Mouse (Mus musculus) neural tube, embryonic 13.5 days (tissue): Measurements from ENCODE around the gene Olfr1424. TPM values are rescaled to one million over a fixed set of nuclear protein-coding genes. Genes with fewer than 3 reads are reported as not detected.
A peak's percentile ranks its signal among the peaks of the same experiment; 100 is the strongest.

ENCODE experiments used
- ATAC-seq: fragments of 200-750 bp; cut with Nextera tagmentation; 2 replicates; pipeline ENCODE4 v1.8.0; 2017; ENCODE audit warnings: low read depth, mild to moderate bottlenecking, moderate TSS enrichment, moderate library complexity
- H3K27ac ChIP-seq: fragments of 300-500 bp; sonication (generic); replicated peaks from 2 replicates; pipeline ENCODE4 v1.5.1; 2015; ENCODE audit warnings: moderate library complexity, mild to moderate bottlenecking, inconsistent platforms
- H3K27me3 ChIP-seq: fragments of 300-500 bp; sonication (generic); 2 replicates; pipeline ENCODE4 v1.6.1; 2015; ENCODE audit warnings: mild to moderate bottlenecking, inconsistent platforms
- H3K36me3 ChIP-seq: fragments of 300-500 bp; sonication (generic); 2 replicates; pipeline ENCODE4 v1.6.1; 2015; ENCODE audit warnings: mild to moderate bottlenecking, inconsistent platforms
- H3K4me1 ChIP-seq: fragments of 300-500 bp; sonication (generic); replicated peaks from 2 replicates; pipeline ENCODE4 v1.6.1; 2015; ENCODE audit warnings: inconsistent platforms
- H3K4me2 ChIP-seq: fragments of 300-500 bp; sonication (generic); 2 replicates; pipeline ENCODE4 v1.6.1; 2015; ENCODE audit warnings: inconsistent platforms, mild to moderate bottlenecking, moderate library complexity
- H3K4me3 ChIP-seq: fragments of 300-500 bp; sonication (generic); 2 replicates; pipeline ENCODE4 v1.5.1; 2015; ENCODE audit warnings: mild to moderate bottlenecking, inconsistent platforms
- H3K9ac ChIP-seq: fragments of 300-500 bp; sonication (generic); 2 replicates; pipeline ENCODE4 v1.6.1; 2015; ENCODE audit warnings: moderate library complexity, mild to moderate bottlenecking, inconsistent platforms
- H3K9me3 ChIP-seq: fragments of 300-500 bp; sonication (generic); 2 replicates; pipeline ENCODE4 v1.6.1; 2016; ENCODE audit warnings: inconsistent platforms
- WGBS: fragments of 180-500 bp; shearing (Covaris S2); methylation state at CpG from one replicate; pipeline ENCODE4 v1.1.7; 2015; 5-methylcytosine and 5-hydroxymethylcytosine counted together
- polyA plus RNA-seq: library from polyadenylated mRNA; unstranded; fragments of >200 nt; fragmentation: Nextera tagmentation; extraction: Ambion mirVana; gene quantifications from 2 replicates; pipeline ENCODE4 v1.2.1, GENCODE M21; 2015

The Olfr1424 gene
- polyA plus RNA-seq, 1 experiment from 2014 or later, result not detected

- Histone ChIP-seq H3K4me3 (no peak overlapping the region), H3K9ac (no peak overlapping the region), H3K9me3 (no peaks in the 10 kb centered on the region), H3K27ac (no peak overlapping the region), H3K4me1 (peaks cover 3% of the 10 kb centered on the region; the same call in 1 of the 2 replicates), H3K4me2 (no peak overlapping the region), H3K27me3 (no peaks in the 10 kb centered on the region), H3K36me3 (no peaks in the 10 kb centered on the region)
- 69% methylated on average over 4 of the region's 4 CpGs for WGBS
- ATAC-seq, result no peak
Observed at GRCm38 (mm10) chr19:12016192-12016591, 46.3 kb downstream of the Olfr1424 start.

- H3K27me3 ChIP-seq, result no peaks in the 10 kb centered on the region
- H3K9ac ChIP-seq, result no peak overlapping the region
- H3K4me2 ChIP-seq, result no peak overlapping the region
- no peak for ATAC-seq
- no peaks in the 10 kb centered on the region for H3K9me3 ChIP-seq
- no peak overlapping the region for H3K4me3 ChIP-seq
- no peaks in the 10 kb centered on the region for H3K36me3 ChIP-seq
- H3K4me1 ChIP-seq, result peaks cover 3% of the 10 kb centered on the region; the same call in 1 of the 2 replicates
- 73% methylated on average over 8 of the region's 8 CpGs for WGBS
- H3K27ac ChIP-seq, result no peak overlapping the region
Observed at GRCm38 (mm10) chr19:12015708-12016107, 46.8 kb downstream of the Olfr1424 start.

GRCm38 (mm10) chr19:12013228-12013627 lies 49.3 kb downstream of the Olfr1424 start:
- Histone ChIP-seq H3K9me3 (no peaks in the 10 kb centered on the region), H3K4me3 (peak overlapping the region; percentile 63), H3K27ac (no peak overlapping the region), H3K4me1 (peaks cover 3% of the 10 kb centered on the region; the same call in 1 of the 2 replicates), H3K36me3 (no peaks in the 10 kb centered on the region), H3K9ac (peak overlapping the region; percentile 57), H3K27me3 (no peaks in the 10 kb centered on the region), H3K4me2 (peak overlapping the region; percentile 69)
- ATAC-seq, result no peak
- under 1% methylated on average over 12 of the region's 12 CpGs for WGBS

- WGBS, result 1% methylated on average over 10 of the region's 10 CpGs
- no peaks in the 10 kb centered on the region for H3K36me3 ChIP-seq
- H3K4me1 ChIP-seq, result peaks cover 5% of the 10 kb centered on the region
- no peaks in the 10 kb centered on the region for H3K27me3 ChIP-seq
- ATAC-seq, result no peak
- H3K9ac ChIP-seq, result peak overlapping the region; percentile 57
- no peaks in the 10 kb centered on the region for H3K9me3 ChIP-seq
- peak overlapping the region; percentile 69 for H3K4me2 ChIP-seq
- H3K27ac ChIP-seq, result no peak overlapping the region
- H3K4me3 ChIP-seq, result peak overlapping the region; percentile 63
Observed at GRCm38 (mm10) chr19:12012615-12013014, 49.9 kb downstream of the Olfr1424 start.

DNA sequence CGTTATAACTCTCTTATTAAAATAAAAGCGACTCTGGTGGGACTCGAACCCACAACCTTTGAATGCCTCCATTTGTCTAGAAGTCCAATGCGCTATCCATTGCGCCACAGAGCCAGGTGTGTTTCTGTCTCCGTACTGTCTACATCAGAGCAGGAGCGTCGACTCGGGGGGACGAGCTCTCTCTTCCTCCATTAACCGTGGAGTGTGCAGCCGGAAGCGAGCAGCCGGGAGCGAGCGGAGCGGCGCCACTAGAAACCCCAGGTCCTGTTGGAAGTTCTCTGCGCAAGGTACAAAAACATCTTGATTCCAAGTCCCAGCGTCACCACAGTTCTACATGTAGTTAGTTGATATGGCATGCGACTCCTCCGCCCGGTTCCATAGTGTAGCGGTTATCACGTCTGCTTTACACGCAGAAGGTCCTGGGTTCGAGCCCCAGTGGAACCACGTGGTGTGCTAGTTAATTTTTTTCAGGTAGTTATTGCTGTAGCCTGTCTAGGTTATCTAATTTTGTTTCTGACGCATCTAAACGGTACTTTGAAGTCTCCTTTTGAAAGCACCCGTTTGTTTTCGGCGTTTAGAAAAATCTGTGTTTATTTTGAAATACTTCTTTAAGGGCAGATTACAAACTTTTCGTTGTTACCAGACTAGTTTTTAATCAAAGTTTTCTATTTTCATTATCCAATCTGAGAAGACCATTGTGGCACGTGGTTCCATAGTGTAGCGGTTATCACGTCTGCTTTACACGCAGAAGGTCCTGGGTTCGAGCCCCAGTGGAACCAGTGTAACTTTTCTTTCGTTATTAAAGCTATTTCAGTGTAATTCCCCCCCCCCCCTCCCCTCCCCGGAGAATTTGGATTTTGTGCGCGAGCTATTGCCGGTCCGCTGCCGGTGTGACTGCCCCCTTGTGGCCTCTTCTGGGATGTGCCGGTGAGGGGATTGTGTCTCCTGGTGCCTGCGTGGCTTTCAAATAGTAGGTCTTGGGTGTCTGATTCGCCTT lies 50.6 kb downstream of the Olfr1424 start:
- H3K4me2 ChIP-seq, result peak overlapping the region; percentile 69
- H3K9me3 ChIP-seq, result no peaks in the 10 kb centered on the region
- H3K27me3 ChIP-seq, result no peaks in the 10 kb centered on the region
- no peaks in the 10 kb centered on the region for H3K36me3 ChIP-seq
- H3K27ac ChIP-seq, result peak overlapping the region; percentile 92
- ATAC-seq, result peak; percentile 82
- peaks cover 12% of the 10 kb centered on the region for H3K4me1 ChIP-seq
- H3K9ac ChIP-seq, result peak overlapping the region; percentile 62
- WGBS, result under 1% methylated on average over 49 of the region's 49 CpGs
- peak overlapping the region; percentile 63 for H3K4me3 ChIP-seq

DNA sequence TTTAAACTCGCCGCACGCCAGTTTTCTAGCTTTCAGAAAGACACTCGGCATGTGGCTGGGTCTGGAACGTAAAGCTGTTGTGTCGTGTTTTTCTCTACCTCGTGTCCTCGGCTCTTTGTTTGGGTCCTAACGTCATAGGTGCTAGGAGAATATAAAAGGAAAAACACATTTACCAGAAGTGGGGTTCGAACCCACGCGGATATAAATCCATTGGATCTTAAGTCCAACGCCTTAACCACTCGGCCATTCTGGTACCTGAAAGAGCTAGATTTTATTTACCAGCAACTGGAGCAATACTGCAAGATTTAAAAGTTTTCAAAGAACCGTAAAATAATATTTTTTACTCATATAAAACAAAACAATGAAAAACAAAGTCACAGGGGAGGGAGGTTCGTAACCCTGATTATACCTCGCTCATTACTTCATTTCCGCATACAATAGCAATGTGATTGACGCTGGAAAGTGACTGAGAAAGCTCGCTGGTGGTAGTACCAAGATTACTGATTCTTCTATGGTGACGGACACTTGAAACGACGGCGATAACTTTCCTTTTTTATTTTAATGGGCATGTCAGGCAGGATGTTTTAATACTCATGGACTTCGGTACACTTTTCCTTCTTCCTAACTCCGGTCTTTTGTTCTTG lies 51.4 kb downstream of the Olfr1424 start:
- H3K9ac ChIP-seq, result peak overlapping the region; percentile 87
- under 1% methylated on average over 26 of the region's 26 CpGs for WGBS

DNA sequence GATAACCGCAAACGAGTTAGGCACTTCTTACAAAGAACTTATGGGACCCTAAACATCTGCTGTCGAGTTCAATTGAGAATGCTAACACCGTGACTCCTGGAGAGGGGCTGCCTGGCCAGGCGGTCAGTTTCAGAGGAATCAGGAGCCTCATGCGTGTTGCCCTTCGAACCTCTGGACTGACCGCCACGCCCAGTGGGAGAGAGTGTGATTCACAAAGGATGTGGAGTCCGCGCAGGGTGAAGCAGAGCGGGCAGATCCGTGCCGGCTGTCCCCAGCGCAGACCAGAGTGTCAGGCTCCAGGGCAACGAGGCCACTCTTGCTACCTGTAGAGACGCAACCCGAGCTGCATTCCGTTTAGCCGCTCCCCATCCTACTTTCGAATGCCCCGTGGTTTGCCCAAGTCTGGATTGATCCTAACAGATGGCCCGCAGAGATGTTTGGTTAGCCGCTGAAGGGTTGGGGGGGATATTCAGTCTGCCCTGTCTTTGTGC lies 52.2 kb downstream of the Olfr1424 start:
- H3K9me3 ChIP-seq, result no peaks in the 10 kb centered on the region
- H3K4me2 ChIP-seq, result peak overlapping the region; percentile 69
- peaks cover 18% of the 10 kb centered on the region for H3K4me1 ChIP-seq
- ATAC-seq, result peak; percentile 40
- peak overlapping the region; percentile 87 for H3K9ac ChIP-seq
- H3K27ac ChIP-seq, result peak overlapping the region; percentile 92
- H3K4me3 ChIP-seq, result peak overlapping the region; percentile 63
- WGBS, result under 1% methylated on average over 24 of the region's 24 CpGs
- H3K27me3 ChIP-seq, result no peaks in the 10 kb centered on the region
- no peaks in the 10 kb centered on the region for H3K36me3 ChIP-seq

More for the DNA sequence above, 51.4 kb downstream of the Olfr1424 start:
- Histone ChIP-seq H3K27me3 (no peaks in the 10 kb centered on the region), H3K4me3 (peak overlapping the region; percentile 63), H3K4me1 (peaks cover 18% of the 10 kb centered on the region), H3K4me2 (peak overlapping the region; percentile 69), H3K27ac (peak overlapping the region; percentile 92), H3K9me3 (no peaks in the 10 kb centered on the region), H3K36me3 (no peaks in the 10 kb centered on the region)
- ATAC-seq, result peak; percentile 74

DNA sequence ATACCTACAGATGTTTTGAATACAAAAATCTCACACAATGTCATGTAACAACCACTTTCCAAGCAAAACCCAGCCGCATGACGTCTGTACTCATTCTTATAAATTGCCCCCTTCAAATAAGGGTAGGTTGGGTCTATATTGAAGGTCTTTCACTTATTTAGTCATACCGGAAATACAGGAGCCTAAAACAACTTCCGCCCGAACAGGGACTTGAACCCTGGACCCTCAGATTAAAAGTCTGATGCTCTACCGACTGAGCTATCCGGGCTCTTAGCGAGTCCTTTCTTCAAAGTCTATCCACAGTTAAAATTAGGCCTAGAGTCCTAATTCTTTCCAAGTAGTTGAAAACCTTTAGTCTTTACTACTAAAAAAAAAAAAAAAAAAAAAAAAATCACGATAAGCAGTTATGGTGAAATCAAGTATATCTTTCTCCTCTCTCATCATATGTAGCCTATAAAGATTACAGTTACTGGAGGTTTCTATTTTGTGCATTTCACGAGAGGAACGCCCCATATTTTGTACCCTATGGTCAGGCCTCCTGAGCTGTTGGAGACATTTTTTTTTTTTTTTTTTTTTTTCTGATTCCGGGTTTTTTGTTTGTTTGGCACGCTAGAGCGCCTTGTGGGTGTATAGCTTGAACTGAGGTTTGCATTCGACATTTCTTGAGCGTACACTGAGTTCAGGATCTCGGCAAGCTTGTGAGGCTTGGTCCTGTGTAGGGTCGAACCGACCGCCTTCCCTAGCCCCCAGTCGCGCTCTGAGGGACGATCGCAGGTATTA lies 52.8 kb downstream of the Olfr1424 start:
- WGBS, result 1% methylated on average over 24 of the region's 24 CpGs
- H3K4me1 ChIP-seq, result peaks cover 22% of the 10 kb centered on the region
- peak overlapping the region; percentile 69 for H3K4me2 ChIP-seq
- H3K9me3 ChIP-seq, result no peaks in the 10 kb centered on the region
- peak overlapping the region; percentile 92 for H3K27ac ChIP-seq
- peak overlapping the region; percentile 87 for H3K9ac ChIP-seq
- H3K27me3 ChIP-seq, result no peaks in the 10 kb centered on the region
- H3K36me3 ChIP-seq, result no peaks in the 10 kb centered on the region
- no peak for ATAC-seq
- H3K4me3 ChIP-seq, result peak overlapping the region; percentile 63

Other genes with a start within 250 kb of the Olfr1424 start
- 6.4 and 6.7 TPM in 2 replicates for gene Stx3, start 243.3 kb downstream of the Olfr1424 start, polyA plus RNA-seq
- gene Olfr1417, start 223.5 kb downstream of the Olfr1424 start, polyA plus RNA-seq, result not detected in 2 replicates
- not detected in 2 replicates for gene Olfr1418, start 201.6 kb downstream of the Olfr1424 start, polyA plus RNA-seq
- not detected in 2 replicates for gene Olfr1419, start 187.6 kb downstream of the Olfr1424 start, polyA plus RNA-seq
- gene Olfr1420, start 176.1 kb downstream of the Olfr1424 start, polyA plus RNA-seq, result not detected in 2 replicates
- 15.8 and 18.3 TPM in 2 replicates for gene Patl1, start 150.3 kb downstream of the Olfr1424 start, polyA plus RNA-seq
- gene Osbp, start 96.7 kb downstream of the Olfr1424 start, polyA plus RNA-seq, result 4.5 and 4.7 TPM in 2 replicates
- not detected in 2 replicates for gene Olfr1423, start 21.4 kb downstream of the Olfr1424 start, polyA plus RNA-seq
- gene Olfr1425, start 15.0 kb upstream of the Olfr1424 start, polyA plus RNA-seq, result not detected in 2 replicates
- not detected in 2 replicates for gene Olfr1426, start 29.3 kb upstream of the Olfr1424 start, polyA plus RNA-seq
- gene Olfr1427, start 40.7 kb upstream of the Olfr1424 start, polyA plus RNA-seq, result not detected in 2 replicates
- gene Olfr1428, start 53.2 kb upstream of the Olfr1424 start, polyA plus RNA-seq, result not detected in 2 replicates
- not detected in 2 replicates for gene Olfr76, start 60.5 kb upstream of the Olfr1424 start, polyA plus RNA-seq
- gene Olfr1555-ps1, start 107.4 kb upstream of the Olfr1424 start, polyA plus RNA-seq, result not detected in 2 replicates
- not detected in 2 replicates for gene Olfr1431, start 138.0 kb upstream of the Olfr1424 start, polyA plus RNA-seq
- gene Olfr1432, start 169.9 kb upstream of the Olfr1424 start, polyA plus RNA-seq, result not detected in 2 replicates
- not detected in 2 replicates for gene Olfr262, start 179.0 kb upstream of the Olfr1424 start, polyA plus RNA-seq
- gene Olfr235, start 198.3 kb upstream of the Olfr1424 start, polyA plus RNA-seq, result not detected in 2 replicates
- not detected in 2 replicates for gene Olfr1434, start 217.2 kb upstream of the Olfr1424 start, polyA plus RNA-seq
- not detected in 2 replicates for gene Olfr1436, start 236.4 kb upstream of the Olfr1424 start, polyA plus RNA-seq